Mouse (Mus musculus) mammary gland, adult 2 months (tissue): ENCODE measurements around the gene Scrt2. TPM values are rescaled to one million over a fixed set of nuclear protein-coding genes. Genes with fewer than 3 reads are reported as not detected.

Experiments
- polyA plus RNA-seq: library from polyadenylated mRNA; depleted of rRNA; stranded (reverse); fragments of >200 nt; gene quantifications from 2 replicates; pipeline ENCODE4 v1.2.3, GENCODE M21; 2012; ENCODE audit warnings: low replicate concordance; rRNA removed

Gene Scrt2
- not detected in 2 replicates for polyA plus RNA-seq

GRCm38 (mm10) chr2:152080685-152081541, at the start of gene Scrt2:
Scrt2 (plus strand) TSS chr2:152081529.

DNA sequence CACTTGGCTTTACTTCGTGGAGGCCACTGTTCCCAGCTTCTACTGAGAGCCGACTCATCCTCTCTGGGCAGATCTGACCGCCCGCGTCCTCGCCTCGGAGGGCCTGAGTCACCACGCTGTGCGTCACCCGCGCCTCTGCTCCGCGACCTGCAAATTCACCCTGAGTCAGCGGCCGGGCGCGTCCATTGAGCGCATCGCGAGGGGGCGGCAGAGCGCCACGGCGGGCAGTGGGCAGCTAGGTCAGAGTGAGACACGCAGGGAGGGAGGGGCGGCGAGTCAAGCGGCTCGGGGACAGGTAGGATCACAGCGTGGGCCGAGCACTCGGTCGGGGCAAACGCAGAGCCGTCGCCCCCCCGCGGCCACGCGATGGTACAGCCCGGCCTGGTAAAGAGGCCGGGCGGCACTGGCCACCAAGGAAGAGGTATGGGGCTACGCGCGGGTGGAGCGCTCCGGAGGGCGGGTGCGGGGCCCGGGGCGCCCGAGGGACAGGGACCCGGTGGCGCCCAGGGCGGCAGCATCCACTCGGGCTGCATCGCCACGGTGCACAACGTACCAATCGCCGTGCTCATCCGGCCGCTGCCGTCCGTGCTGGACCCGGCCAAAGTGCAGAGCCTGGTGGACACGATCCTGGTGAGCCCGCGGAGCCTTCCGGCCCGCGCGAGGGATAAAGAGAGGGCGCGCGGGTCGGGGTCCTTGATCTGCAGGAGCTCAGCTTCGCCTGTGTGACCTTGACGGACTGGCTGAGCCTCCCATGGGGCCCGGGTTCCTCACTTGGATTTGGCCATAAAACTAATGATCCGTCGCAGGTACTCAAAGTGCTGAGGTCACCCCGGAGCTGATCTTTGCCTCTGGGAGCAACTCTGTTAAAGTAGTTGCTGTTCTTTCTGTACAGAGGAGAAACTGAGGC, 24.2 kb downstream of the Scrt2 start, which contains the start of gene Srxn1:
Srxn1 (plus strand) TSS at position 199 of the 907 bp plus-strand sequence.

DNA sequence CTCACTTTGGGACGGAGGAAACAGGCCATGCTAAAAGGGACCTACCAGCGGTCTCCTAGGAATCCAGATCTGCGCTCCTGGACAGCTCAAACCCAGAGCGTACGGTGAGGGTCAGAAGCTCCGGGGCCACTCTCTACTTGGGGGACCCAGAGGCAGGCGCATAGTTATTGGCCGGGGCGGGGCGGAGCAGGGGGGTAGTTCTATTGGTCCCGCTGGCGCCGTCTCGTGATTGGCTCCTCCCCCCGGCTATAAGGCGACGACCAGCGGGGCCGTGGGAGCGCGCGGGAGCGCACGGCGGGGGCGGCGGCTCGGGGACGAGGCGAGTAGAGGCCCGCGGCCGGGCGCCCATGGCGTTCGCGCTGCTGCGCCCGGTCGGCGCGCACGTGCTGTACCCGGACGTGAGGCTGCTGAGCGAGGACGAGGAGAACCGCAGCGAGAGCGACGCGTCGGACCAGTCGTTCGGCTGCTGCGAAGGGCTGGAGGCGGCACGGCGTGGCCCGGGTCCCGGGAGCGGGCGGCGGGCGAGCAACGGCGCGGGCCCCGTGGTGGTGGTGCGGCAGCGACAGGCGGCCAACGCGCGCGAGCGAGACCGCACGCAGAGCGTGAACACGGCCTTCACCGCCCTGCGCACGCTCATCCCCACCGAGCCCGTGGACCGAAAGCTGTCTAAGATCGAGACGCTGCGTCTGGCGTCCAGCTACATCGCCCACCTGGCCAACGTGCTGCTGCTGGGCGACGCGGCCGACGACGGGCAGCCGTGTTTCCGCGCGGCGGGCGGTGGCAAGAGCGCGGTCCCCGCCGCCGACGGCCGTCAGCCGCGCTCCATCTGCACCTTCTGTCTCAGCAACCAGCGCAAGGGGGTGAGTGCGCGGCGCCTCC, 62.2 kb downstream of the Scrt2 start, which contains the start of gene Tcf15:
Tcf15 (plus strand) TSS at position 283 of the 879 bp plus-strand sequence.

Other genes with a start within 250 kb of the Scrt2 start
- gene Rspo4, start 238.6 kb upstream of the Scrt2 start, polyA plus RNA-seq = 0.10 and 0.34 TPM in 2 replicates
- 0.70 and 1.3 TPM in 2 replicates for gene Angpt4, start 170.3 kb upstream of the Scrt2 start, polyA plus RNA-seq
- gene Fam110a, start 101.3 kb upstream of the Scrt2 start, polyA plus RNA-seq = 18.4 and 30.3 TPM in 2 replicates
- gene Slc52a3, start 85.0 kb upstream of the Scrt2 start, polyA plus RNA-seq = 11.0 and 12.2 TPM in 2 replicates
- gene Srxn1, start 24.0 kb downstream of the Scrt2 start, polyA plus RNA-seq = 59.0 and 69.5 TPM in 2 replicates
- gene Tcf15, start 62.0 kb downstream of the Scrt2 start, polyA plus RNA-seq = 14.0 and 57.4 TPM in 2 replicates
- gene Csnk2a1, start 145.3 kb downstream of the Scrt2 start, polyA plus RNA-seq = 15.5 and 32.7 TPM in 2 replicates
- 68.4 and 104 TPM in 2 replicates for gene Tbc1d20, start 212.3 kb downstream of the Scrt2 start, polyA plus RNA-seq